Mouse (Mus musculus): ENCODE measurements around the gene Me3.

Gene Me3

GRCm38 (mm10) chr7:89632342-89633251 lies at the start of gene Me3:
Gene Me3, plus strand, starts transcription at chr7:89632392.
- 4% methylated on average over 49 of the region's 49 CpGs for WGBS

GRCm38 (mm10) chr7:89590039-89590438 lies 42.2 kb upstream of the Me3 start:
- 30% methylated on average over 5 of the region's 5 CpGs for WGBS

- WGBS, result 49% methylated on average over 3 of the region's 3 CpGs
These were observed 41.5 kb upstream of the Me3 start for GRCm38 (mm10) chr7:89590542-89591251.

GRCm38 (mm10) chr7:89595813-89596212 lies 36.4 kb upstream of the Me3 start:
- 88% methylated on average over 2 of the region's 2 CpGs for WGBS

- 71% methylated on average over 8 of the region's 8 CpGs for WGBS
These were observed 26.3 kb upstream of the Me3 start for GRCm38 (mm10) chr7:89605589-89606536.

- WGBS, result 92% methylated on average over 6 of the region's 6 CpGs
These were observed 24.9 kb upstream of the Me3 start for GRCm38 (mm10) chr7:89607329-89607728.

GRCm38 (mm10) chr7:89611236-89611635 lies 21.0 kb upstream of the Me3 start:
- WGBS, result 73% methylated on average over 7 of the region's 7 CpGs

GRCm38 (mm10) chr7:89616235-89616634 lies 16.0 kb upstream of the Me3 start:
- 87% methylated on average over 6 of the region's 6 CpGs for WGBS

GRCm38 (mm10) chr7:89623331-89623730 lies 8.9 kb upstream of the Me3 start:
- WGBS, result 91% methylated on average over 4 of the region's 4 CpGs

- WGBS, result 27% methylated on average over 2 of the region's 2 CpGs
These were observed 4.2 kb upstream of the Me3 start for GRCm38 (mm10) chr7:89628006-89628405.

GRCm38 (mm10) chr7:89629006-89629405 lies 3.2 kb upstream of the Me3 start:
- 50% methylated on average over 4 of the region's 4 CpGs for WGBS

GRCm38 (mm10) chr7:89629914-89630313 lies 2.3 kb upstream of the Me3 start:
- 48% methylated on average over 3 of the region's 3 CpGs for WGBS

GRCm38 (mm10) chr7:89630796-89631195 lies 1.4 kb upstream of the Me3 start:
- WGBS, result 59% methylated on average over 3 of the region's 3 CpGs

GRCm38 (mm10) chr7:89640533-89640932 lies 8.3 kb downstream of the Me3 start:
- WGBS, result 91% methylated on average over 6 of the region's 6 CpGs

- WGBS, result 52% methylated on average over 8 of the region's 8 CpGs
These were observed 8.9 kb downstream of the Me3 start for GRCm38 (mm10) chr7:89640944-89641661.

- 59% methylated on average over 3 of the region's 3 CpGs for WGBS
These were observed 12.8 kb downstream of the Me3 start for GRCm38 (mm10) chr7:89645015-89645414.

GRCm38 (mm10) chr7:89657183-89657582 lies 25.0 kb downstream of the Me3 start:
- 58% methylated on average over 9 of the region's 9 CpGs for WGBS

- WGBS, result 70% methylated on average over 7 of the region's 7 CpGs
These were observed 25.6 kb downstream of the Me3 start for GRCm38 (mm10) chr7:89657692-89658212.

- WGBS, result 74% methylated on average over 5 of the region's 5 CpGs
These were observed 32.0 kb downstream of the Me3 start for GRCm38 (mm10) chr7:89664197-89664596.

- 43% methylated on average over 3 of the region's 3 CpGs for WGBS
These were observed 34.2 kb downstream of the Me3 start for GRCm38 (mm10) chr7:89666361-89666760.

- 91% methylated on average over 4 of the region's 4 CpGs for WGBS
These were observed 35.4 kb downstream of the Me3 start for GRCm38 (mm10) chr7:89667570-89667969.

Data from cerebral cortex, adult 2 months (tissue).